Mouse (Mus musculus) heart, postnatal 0 days (tissue): ENCODE measurements at regions not wholly inside any gene's neighbourhood (a gene's known extent, or its start where the extent isn't known, plus 50 kb on each side); places are given as distances from the start of the nearest gene placed in this dataset.

Source experiments
- CTCF ChIP-seq: IDR thresholded peaks from 2 replicates; pipeline ENCODE4 v1.5.1; 2016; ENCODE audit warnings: antibody characterized with exemption, control low read depth, low read depth
- EP300 ChIP-seq: IDR thresholded peaks from 2 replicates; pipeline ENCODE4 v1.6.1; 2016; ENCODE audit warnings: antibody characterized with exemption, low read depth

DNA sequence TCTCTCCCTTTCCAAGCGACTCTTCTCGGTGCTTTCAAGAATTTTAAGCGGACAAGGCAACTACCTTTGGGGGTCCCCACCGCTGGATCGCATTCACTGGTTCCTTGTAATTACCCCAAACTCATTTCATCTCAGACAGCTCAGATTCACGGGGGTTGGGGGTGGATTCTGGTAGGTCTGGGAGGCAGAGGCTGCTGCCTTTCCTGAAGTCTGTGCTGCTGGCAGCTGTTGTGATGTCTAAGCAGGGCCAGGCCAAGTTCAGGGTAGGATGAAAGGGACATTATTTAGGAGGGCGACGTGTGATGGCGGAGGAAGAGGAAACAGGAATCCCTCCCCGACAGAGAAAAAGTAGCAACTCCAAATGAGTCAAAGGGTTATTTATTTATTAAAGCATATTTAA is 102.8 kb upstream of the Tmem45b start:
- TF ChIP-seq CTCF (no peak), EP300 (no peak)
